Mouse (Mus musculus) lung, postnatal 0 days (tissue): Measurements from ENCODE around the gene Galnt11.

Source experiments
- CTCF ChIP-seq: IDR thresholded peaks from 2 replicates; pipeline ENCODE4 v1.5.1; 2016; ENCODE audit warnings: antibody characterized with exemption, mild to moderate bottlenecking
- EP300 ChIP-seq: IDR thresholded peaks from 2 replicates; pipeline ENCODE4 v1.6.1; 2016; ENCODE audit warnings: antibody characterized with exemption, mild to moderate bottlenecking, control low read depth

DNA sequence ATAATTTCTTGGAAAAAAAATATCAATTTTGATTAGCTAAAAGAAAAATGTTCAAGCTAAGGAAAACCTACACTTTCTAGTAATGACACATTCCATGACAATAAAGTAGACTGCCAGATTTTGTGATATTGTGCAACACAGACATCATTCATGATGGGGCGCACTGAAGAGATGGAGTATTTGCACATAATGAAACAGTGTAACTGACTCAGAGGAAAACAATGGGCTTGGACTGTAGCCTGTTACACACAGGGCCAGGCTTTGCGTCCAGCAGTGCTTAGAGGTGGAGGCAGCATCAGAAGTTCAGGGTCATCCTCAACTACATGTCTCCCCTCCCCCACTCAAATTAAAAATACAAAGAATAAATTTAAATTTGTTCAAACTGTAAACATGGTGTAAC is 31.2 kb upstream of the Galnt11 start:
- TF ChIP-seq CTCF (no peak), EP300 (no peak)
